Mouse (Mus musculus) heart, embryonic 11.5 days (tissue): Measurements from ENCODE around the gene Pttg1ip. TPM values are rescaled to one million over a fixed set of nuclear protein-coding genes. Genes with fewer than 3 reads are reported as not detected.

Source experiments
- ATAC-seq: fragments of 200-750 bp; cut with Nextera tagmentation; replicated peaks from 2 replicates; pipeline ENCODE4 v1.8.0; 2017; ENCODE audit warnings: moderate library complexity; ENCODE audit not compliant: insufficient number of reproducible peaks, low FRiP score, low TSS enrichment
- H3K27ac ChIP-seq: fragments of 300-500 bp; sonication (generic); 2 replicates; pipeline ENCODE4 v1.5.1; 2014; ENCODE audit warnings: mild to moderate bottlenecking, low read depth, low read length
- H3K27me3 ChIP-seq: fragments of 300-500 bp; sonication (generic); 2 replicates; pipeline ENCODE4 v1.6.1; 2014; ENCODE audit warnings: mild to moderate bottlenecking, low read length, mixed read lengths; ENCODE audit not compliant: control insufficient read depth, insufficient read depth
- H3K36me3 ChIP-seq: fragments of 300-500 bp; sonication (generic); 2 replicates; pipeline ENCODE4 v1.6.1; 2014; ENCODE audit warnings: mild to moderate bottlenecking, low read length, moderate library complexity, mixed read lengths; ENCODE audit not compliant: control insufficient read depth, insufficient read depth
- H3K4me1 ChIP-seq: fragments of 300-500 bp; sonication (generic); 2 replicates; pipeline ENCODE4 v1.6.1; 2014; ENCODE audit warnings: low read length; ENCODE audit not compliant: control insufficient read depth, insufficient read depth
- H3K4me2 ChIP-seq: fragments of 300-500 bp; sonication (generic); 2 replicates; pipeline ENCODE4 v1.6.1; 2014; ENCODE audit warnings: mild to moderate bottlenecking, moderate library complexity
- H3K4me3 ChIP-seq: fragments of 300-500 bp; sonication (generic); 2 replicates; pipeline ENCODE4 v1.5.1; 2014; ENCODE audit warnings: low read depth, low read length
- H3K9ac ChIP-seq: fragments of 300-500 bp; sonication (generic); 2 replicates; pipeline ENCODE4 v1.6.1; 2014; ENCODE audit warnings: mild to moderate bottlenecking, low read depth, low read length, moderate library complexity
- H3K9me3 ChIP-seq: fragments of 300-500 bp; sonication (generic); replicated peaks from 2 replicates; pipeline ENCODE4 v1.6.1; 2016; ENCODE audit warnings: low read length; ENCODE audit not compliant: control insufficient read depth
- WGBS: fragments of 180-500 bp; shearing (Covaris S2); extraction: QIAGEN DNeasy Blood & Tissue Kit; methylation state at CpG from one replicate; pipeline ENCODE4 v1.1.7; 2014; ENCODE audit not compliant: insufficient replicate concordance; 5-methylcytosine and 5-hydroxymethylcytosine counted together
- polyA plus RNA-seq: library from polyadenylated mRNA; unstranded; fragments of >200 nt; fragmentation: Nextera tagmentation; extraction: Ambion mirVana; gene quantifications from 2 replicates; pipeline ENCODE4 v1.2.1, GENCODE M21; 2014

Pttg1ip gene
- polyA plus RNA-seq, 1 experiment from 2014 or later = 108 TPM

DNA sequence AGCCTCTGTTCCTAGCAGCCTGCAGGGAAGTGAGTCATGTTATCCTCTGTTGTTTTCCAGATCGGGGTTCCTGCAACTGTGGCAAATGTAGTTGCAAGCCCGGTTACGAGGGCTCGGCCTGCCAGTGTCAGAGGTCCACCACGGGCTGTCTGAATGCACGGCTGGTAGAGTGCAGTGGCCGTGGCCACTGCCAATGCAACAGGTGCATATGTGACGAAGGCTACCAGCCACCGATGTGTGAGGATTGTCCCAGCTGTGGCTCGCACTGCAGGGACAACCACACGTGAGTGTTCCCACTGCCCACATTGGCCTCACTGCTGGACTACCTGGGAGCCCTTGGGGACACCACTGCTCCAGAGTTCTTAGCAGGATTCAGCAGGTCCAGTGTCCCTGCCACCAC is 21.4 kb upstream of the Pttg1ip start:
- no peak overlapping the region for H3K4me3 ChIP-seq
- H3K27ac ChIP-seq = no peak overlapping the region
- no peak overlapping the region for H3K9ac ChIP-seq
- 79% methylated on average over 11 of the region's 11 CpGs for WGBS
- H3K27me3 ChIP-seq = no peaks in the 10 kb centered on the region
- peaks cover 3% of the 10 kb centered on the region for H3K4me1 ChIP-seq
- no peaks in the 10 kb centered on the region for H3K9me3 ChIP-seq
- no peak overlapping the region for H3K4me2 ChIP-seq
- no peaks in the 10 kb centered on the region for H3K36me3 ChIP-seq
- no peak for ATAC-seq

DNA sequence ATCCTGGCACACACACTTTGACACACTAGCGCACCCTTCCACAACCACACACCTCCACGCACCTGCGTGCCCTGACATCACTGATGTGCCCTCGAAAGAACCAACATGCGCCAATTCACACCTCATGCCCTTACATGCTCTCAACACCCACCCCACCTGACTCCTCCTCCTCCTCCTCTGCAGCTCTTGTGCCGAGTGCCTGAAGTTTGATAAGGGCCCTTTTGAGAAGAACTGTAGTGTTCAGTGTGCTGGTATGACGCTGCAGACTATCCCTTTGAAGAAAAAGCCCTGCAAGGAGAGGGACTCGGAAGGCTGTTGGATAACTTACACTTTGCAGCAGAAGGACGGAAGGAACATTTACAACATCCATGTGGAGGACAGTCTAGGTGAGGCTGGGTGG is 20.7 kb upstream of the Pttg1ip start:
- 68% methylated on average over 9 of the region's 9 CpGs for WGBS
- no peak for ATAC-seq
- H3K4me3 ChIP-seq = no peak overlapping the region
- no peaks in the 10 kb centered on the region for H3K9me3 ChIP-seq
- no peaks in the 10 kb centered on the region for H3K36me3 ChIP-seq
- no peaks in the 10 kb centered on the region for H3K27me3 ChIP-seq
- H3K9ac ChIP-seq = no peak overlapping the region
- peaks cover 3% of the 10 kb centered on the region for H3K4me1 ChIP-seq
- H3K27ac ChIP-seq = no peak overlapping the region
- no peak overlapping the region for H3K4me2 ChIP-seq

DNA sequence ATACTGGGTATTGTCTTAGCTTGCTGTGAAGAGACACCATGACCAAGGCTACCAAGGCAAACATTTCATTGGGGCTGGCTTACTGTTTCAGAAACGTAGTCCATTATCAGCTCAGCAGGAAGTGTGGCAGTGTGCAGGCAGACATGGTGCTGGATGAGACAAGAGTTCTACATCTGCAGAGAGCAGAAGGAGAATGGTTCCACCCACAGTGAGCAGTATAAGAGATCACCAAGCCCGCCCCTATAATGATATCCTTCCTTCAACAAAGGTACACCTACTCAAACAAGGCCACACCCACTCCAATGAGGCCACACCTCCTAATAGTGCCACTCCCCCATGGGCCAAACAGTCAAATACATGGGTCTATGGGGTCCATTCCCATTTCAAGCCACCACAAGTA is 20.0 kb upstream of the Pttg1ip start:
- no peak overlapping the region for H3K9ac ChIP-seq
- H3K36me3 ChIP-seq = no peaks in the 10 kb centered on the region
- H3K9me3 ChIP-seq = no peaks in the 10 kb centered on the region
- H3K4me3 ChIP-seq = no peak overlapping the region
- no peak overlapping the region for H3K4me2 ChIP-seq
- H3K4me1 ChIP-seq = peaks cover 3% of the 10 kb centered on the region
- H3K27ac ChIP-seq = no peak overlapping the region
- ATAC-seq = 0 out of 2 replicates have a peak, but pooled peaks have one; percentile 22
- no peaks in the 10 kb centered on the region for H3K27me3 ChIP-seq
- WGBS = 54% methylated on average over 2 of the region's 2 CpGs

DNA sequence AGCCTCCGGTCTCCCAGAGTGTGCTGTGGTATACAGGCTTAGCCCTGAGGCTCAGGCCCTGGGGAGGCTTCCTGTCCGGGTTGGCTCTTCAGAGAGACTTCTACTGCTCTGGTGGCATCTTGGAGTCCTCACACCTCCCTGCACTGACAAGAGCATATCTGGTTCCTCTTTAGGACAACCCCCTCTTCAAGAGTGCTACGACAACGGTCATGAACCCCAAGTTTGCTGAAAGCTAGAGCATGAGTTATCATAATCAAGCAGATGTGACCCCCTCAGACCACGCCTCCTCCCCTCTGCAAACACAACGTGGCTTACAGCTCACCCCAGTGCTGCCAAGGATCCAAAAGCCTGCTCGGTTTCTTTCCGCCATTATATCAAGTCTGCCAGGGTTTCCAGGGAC is 16.5 kb upstream of the Pttg1ip start:
- Histone ChIP-seq H3K4me2 (no peak overlapping the region), H3K4me1 (peaks cover 3% of the 10 kb centered on the region), H3K27ac (no peak overlapping the region), H3K36me3 (no peaks in the 10 kb centered on the region), H3K27me3 (no peaks in the 10 kb centered on the region), H3K9me3 (no peaks in the 10 kb centered on the region), H3K9ac (no peak overlapping the region), H3K4me3 (no peak overlapping the region)
- no peak for ATAC-seq
- 70% methylated on average over 8 of the region's 8 CpGs for WGBS

DNA sequence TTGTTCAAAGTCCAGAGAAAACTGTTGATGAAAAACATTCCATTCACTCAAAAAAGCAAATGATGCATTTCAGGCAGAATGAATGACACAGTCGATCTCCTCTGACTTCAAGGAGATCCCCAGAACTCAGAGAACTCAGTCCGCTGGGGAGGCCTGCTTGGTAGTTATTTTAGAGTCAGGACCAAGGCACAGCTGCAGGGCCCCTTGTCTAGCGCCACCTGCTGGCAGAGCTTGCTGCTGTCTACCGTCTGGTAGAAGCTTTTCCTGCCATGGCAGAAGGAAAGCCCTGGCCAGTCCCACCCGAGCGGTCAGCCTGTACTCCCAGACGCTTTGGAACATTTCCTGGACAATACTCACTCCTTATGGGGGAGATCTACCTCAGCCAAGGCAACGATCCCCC is 14.9 kb upstream of the Pttg1ip start:
- H3K27ac ChIP-seq = no peak overlapping the region
- no peak for ATAC-seq
- no peak overlapping the region for H3K4me3 ChIP-seq
- H3K9me3 ChIP-seq = no peaks in the 10 kb centered on the region
- no peaks in the 10 kb centered on the region for H3K36me3 ChIP-seq
- no peak overlapping the region for H3K9ac ChIP-seq
- no peaks in the 10 kb centered on the region; the same call in 1 of the 2 replicates for H3K4me1 ChIP-seq
- H3K4me2 ChIP-seq = no peak overlapping the region
- 29% methylated on average over 8 of the region's 8 CpGs for whole genome bisulfite sequencing
- no peaks in the 10 kb centered on the region for H3K27me3 ChIP-seq

DNA sequence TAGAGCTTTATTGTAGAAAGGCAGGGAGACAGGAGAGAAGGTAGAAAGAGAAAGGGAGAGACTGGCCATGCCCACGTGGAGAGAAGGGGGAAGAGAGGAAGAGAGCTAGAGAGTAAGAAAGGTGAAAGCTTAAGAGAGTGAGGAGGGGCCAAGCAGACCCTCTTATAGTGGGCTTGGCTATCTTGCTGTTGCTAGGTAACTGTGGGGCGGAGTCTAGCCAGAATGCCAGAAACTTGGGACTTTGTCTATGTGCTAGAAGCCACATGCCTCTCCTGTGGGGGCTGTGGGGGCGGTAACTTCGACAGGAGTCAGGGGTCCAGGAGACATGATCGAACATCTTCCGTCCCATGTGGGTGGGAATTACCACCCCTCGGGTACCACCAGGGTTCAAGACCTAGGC is 12.0 kb upstream of the Pttg1ip start:
- Histone ChIP-seq H3K4me3 (no peak overlapping the region), H3K27ac (no peak overlapping the region), H3K4me1 (no peaks in the 10 kb centered on the region; the same call in 1 of the 2 replicates), H3K36me3 (no peaks in the 10 kb centered on the region), H3K4me2 (no peak overlapping the region), H3K27me3 (peaks cover 4% of the 10 kb centered on the region; the same call in 1 of the 2 replicates), H3K9me3 (no peaks in the 10 kb centered on the region), H3K9ac (no peak overlapping the region)
- 31% methylated on average over 7 of the region's 7 CpGs for WGBS
- no peak for ATAC-seq

DNA sequence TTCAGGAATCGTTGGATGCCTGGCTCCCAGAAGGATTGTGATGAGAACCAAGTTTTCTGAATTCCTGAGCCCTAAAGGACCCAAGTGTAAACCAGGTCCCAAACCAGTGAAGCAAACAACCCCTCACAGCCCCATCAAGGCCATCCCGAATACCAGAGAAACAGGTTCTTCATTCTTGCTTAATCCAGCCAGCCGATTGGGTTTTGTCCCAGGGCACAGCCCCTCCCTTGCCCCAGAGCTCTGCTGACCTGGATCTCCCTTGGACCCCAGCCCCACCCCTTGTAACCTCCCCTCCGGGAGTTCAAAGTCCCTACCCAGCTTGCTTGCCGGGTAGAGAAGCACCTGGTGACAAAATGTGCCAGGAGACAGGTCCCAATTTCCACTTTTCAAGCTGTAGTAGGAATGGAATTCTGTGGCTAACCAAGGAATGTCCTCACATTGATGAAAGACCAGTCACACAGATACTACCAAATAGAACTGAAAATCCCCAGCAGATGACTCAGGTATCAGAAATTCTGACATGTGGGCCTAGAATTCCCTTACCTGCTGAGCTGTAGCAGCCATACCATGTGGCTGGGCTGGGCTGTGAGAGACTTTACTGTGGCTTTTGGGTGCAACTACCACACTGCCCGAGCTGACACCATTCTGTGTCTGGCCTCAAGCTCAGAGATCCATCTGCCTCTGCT is 11.4 kb upstream of the Pttg1ip start:
- ATAC-seq = no peak
- WGBS = 32% methylated on average over 6 of the region's 6 CpGs
- Histone ChIP-seq H3K36me3 (no peaks in the 10 kb centered on the region), H3K27ac (no peak overlapping the region), H3K4me2 (no peak overlapping the region), H3K9ac (no peak overlapping the region), H3K27me3 (peaks cover 5% of the 10 kb centered on the region; the same call in 1 of the 2 replicates), H3K9me3 (no peaks in the 10 kb centered on the region), H3K4me1 (no peaks in the 10 kb centered on the region; the same call in 1 of the 2 replicates), H3K4me3 (no peak overlapping the region)

DNA sequence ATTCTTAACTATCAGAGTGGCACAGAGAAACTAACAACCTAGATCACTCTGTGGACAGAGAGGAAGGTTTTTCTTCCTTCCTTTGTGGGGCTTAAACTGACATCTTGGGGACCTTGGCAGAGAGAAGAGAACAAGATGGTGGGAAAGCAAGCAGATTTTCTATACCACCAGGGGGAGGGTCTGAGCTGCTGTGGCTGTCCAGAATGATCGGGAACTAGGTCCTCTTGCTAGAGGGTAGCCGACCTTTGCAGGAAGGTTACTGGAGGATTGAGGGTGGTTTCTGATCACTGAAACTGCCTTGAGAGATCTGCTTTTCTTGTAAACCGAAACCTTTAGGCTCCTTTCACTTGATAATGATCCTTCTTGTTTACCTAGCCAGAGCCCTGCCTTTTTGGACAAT is 9.3 kb upstream of the Pttg1ip start:
- no peak overlapping the region for H3K9ac ChIP-seq
- no peak overlapping the region for H3K4me2 ChIP-seq
- H3K4me1 ChIP-seq = no peaks in the 10 kb centered on the region; the same call in 1 of the 2 replicates
- peaks cover 5% of the 10 kb centered on the region; the same call in 1 of the 2 replicates for H3K27me3 ChIP-seq
- no peak overlapping the region for H3K4me3 ChIP-seq
- no peaks in the 10 kb centered on the region for H3K36me3 ChIP-seq
- H3K27ac ChIP-seq = no peak overlapping the region
- WGBS = 23% methylated on average over 3 of the region's 3 CpGs
- H3K9me3 ChIP-seq = no peaks in the 10 kb centered on the region
- no peak for ATAC-seq

DNA sequence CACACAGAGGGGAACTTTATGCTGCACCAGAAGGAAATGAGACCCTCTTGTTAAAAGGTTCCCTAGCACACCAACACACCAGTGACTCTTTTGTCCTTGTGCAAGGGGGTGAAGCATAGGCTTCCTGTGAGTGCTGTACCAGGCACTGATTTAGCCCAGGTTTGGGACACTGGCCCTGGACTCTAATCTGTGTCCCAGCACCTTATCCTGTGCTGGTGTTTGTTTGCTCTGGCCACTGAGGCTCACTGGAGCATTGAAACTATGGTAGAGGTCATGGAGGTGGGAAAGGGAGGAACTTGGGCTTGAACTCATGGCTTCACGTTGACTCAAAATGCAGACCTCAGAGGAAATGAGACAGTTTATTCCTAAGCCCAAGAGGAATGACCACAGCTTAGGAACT is 8.4 kb upstream of the Pttg1ip start:
- no peak overlapping the region for H3K27ac ChIP-seq
- no peaks in the 10 kb centered on the region for H3K36me3 ChIP-seq
- no peak overlapping the region for H3K4me3 ChIP-seq
- H3K4me1 ChIP-seq = no peaks in the 10 kb centered on the region; the same call in 1 of the 2 replicates
- no peak overlapping the region for H3K9ac ChIP-seq
- H3K9me3 ChIP-seq = no peaks in the 10 kb centered on the region
- no peak for ATAC-seq
- no peak overlapping the region for H3K4me2 ChIP-seq
- H3K27me3 ChIP-seq = peaks cover 5% of the 10 kb centered on the region; the same call in 1 of the 2 replicates
- WGBS = 75% methylated on average over 1 of the region's 1 CpGs
